Mouse (Mus musculus) layer of hippocampus, adult 18-20 months (tissue): ENCODE data around the gene Abl2. TPM values are rescaled to one million over a fixed set of nuclear protein-coding genes. Genes with fewer than 3 reads are reported as not detected.
"Not testable (repeated sequence)": the region's sequence is repeated elsewhere in the genome, so short reads cannot be mapped to it uniquely, and the experiment has no call there.

Experiments used
- DNase-seq, 2 experiments: peaks; one replicate each; pipeline ENCODE4 v3.0.0; 2022; ENCODE audit warnings: low spot score in 2 of 2
- total RNA-seq, 2 experiments: library from RNA; stranded (reverse); gene quantifications; 2 replicates each; pipeline ENCODE4 v1.2.3; 2021

Gene Abl2
- total RNA-seq, 2 experiments from 2014 or later: 83.1 to 89.9 TPM

DNA sequence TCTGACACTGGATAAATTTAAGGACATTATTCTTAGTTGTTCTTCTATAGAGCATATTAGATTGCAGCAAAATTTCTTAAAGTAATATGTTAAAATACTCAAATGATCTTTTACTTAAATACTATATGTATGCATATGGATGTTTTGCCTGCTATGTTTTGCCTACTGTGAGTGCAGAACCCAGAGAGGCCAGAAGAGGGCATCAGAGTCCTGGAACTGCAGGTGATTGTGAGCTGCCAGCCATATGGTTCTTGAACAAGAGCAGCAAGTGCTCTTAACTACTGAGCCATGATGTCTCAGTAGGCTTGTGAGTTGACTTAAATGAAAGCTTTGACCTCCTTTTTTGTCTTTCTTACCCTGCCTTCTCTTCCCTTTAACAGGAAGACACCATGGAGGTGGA lies 72.4 kb downstream of the Abl2 start:
- no peak for DNase-seq

DNA sequence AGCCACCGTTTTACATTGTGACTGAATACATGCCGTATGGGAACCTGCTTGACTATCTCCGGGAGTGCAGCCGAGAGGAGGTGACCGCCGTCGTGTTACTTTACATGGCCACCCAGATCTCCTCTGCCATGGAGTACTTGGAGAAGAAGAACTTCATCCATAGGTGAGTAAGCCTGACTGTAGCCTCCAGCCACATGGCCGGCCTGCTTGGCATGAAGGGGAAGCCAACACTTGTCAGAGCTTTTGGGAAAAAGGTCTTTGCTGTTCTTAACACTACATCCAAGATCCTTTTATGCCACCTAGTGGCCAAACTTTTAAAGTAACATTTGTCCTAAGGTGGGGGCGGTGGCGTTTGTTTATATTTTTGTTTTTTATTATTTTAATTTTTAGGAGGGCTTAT lies 74.5 kb downstream of the Abl2 start:
- DNase-seq: no peak

DNA sequence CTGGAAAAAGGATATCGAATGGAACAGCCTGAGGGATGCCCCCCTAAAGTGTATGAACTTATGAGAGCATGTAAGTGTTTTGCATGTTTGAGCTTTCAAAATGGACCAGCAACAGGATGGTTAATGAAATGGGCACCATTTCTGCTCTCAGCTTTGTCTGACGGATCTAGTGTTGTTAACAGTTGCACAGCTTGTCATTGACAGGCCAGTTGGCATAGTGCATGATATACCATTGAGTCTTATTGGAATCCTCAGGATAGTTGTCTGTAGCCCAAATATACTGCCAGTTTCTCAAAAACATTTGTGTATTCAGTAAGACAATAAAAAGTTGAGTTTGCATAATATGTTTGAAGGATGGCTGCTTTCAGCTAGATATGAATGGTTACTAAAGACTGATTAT lies 76.6 kb downstream of the Abl2 start:
- DNase-seq: no peak

DNA sequence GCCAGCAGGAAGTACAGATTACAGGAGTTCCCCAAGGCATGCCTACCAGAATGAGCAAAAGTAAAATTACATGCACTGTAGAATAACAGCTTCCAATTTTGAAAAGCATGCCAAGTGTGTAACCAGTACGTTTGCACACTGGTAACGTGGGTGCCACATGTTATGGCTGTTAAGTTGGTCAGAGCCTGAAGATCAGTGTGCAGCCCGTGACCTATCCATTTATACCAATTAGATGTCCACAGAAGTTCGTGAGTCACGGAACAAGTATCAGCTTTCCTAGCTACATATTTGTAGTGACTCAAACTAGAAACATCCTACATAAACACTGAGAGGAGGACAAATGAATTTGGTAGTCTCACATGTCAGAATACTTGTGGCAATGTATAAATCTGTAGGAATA lies 80.9 kb downstream of the Abl2 start:
- no peak for DNase-seq

DNA sequence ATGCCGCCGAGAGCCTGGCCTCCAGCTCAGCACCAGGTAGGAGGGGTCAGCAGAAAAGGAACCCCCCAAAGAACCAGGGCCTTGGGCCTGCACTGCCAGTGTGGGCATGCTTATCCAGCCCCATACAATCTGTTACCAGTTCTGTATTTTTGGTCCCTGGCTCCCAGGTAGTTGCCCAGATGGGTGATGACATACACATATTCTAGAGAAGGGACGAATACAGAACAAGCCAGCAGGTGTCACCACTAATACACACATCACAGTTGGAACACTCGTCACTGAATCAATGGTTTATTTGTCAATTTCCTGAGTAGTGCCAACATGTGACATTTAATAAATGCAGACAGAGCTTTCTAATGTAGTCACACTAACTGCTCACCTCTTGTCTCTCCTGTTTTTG lies 82.0 kb downstream of the Abl2 start:
- DNase-seq: peak in 1 of 2 experiments; percentile 74

DNA sequence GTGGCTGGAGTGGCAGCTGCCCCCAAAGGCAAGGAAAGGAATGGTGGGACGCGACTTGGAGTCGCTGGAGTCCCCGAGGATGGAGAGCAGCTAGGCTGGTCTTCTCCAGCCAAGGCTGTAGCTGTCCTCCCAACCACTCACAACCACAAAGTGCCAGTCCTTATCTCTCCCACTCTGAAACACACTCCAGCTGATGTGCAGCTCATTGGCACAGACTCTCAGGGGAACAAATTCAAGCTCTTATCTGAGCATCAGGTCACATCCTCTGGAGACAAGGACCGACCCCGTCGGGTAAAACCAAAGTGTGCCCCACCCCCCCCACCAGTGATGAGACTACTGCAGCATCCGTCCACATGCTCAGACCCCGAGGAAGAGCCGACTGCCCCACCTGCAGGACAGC lies 83.2 kb downstream of the Abl2 start:
- no peak for DNase-seq

DNA sequence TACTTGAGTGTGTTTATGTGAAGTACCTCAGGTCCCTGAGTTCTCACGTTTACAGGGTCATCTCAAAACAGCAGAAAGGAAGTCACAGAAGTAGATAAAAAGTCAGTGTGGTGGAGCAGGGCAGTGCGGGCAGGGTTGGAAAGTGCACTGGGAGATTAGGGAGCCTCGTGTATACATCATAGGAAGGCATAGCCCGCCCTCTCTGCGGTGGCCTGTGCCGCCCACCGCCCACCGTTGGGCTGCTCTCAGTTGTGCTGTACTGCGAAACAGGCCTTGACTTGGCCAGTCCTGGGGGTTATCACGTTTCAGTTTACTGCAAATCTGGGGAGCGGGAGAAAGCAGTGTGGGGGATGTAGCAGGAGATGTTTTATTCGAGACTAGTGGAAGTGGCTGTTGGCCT lies 84.2 kb downstream of the Abl2 start:
- no peak for DNase-seq

DNA sequence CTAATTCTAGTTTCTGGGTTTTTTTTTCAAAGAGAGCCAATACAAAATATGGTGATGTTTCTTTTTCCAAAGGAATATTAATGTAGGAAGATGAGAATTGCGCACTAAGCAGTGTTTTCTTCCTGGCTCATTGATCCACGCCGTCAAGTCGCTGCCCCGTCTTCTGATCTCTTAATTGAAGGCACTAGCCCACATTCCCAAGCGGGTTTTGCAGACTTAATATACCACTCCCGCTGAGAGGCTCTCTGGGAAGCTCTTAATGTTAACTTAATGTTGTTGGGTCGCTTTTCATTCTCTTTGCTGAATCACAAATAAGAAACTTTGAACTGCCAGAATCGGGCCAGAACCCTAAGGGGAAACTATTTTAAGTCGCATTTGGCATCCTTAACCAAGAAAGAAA lies 85.5 kb downstream of the Abl2 start:
- DNase-seq: no peak

DNA sequence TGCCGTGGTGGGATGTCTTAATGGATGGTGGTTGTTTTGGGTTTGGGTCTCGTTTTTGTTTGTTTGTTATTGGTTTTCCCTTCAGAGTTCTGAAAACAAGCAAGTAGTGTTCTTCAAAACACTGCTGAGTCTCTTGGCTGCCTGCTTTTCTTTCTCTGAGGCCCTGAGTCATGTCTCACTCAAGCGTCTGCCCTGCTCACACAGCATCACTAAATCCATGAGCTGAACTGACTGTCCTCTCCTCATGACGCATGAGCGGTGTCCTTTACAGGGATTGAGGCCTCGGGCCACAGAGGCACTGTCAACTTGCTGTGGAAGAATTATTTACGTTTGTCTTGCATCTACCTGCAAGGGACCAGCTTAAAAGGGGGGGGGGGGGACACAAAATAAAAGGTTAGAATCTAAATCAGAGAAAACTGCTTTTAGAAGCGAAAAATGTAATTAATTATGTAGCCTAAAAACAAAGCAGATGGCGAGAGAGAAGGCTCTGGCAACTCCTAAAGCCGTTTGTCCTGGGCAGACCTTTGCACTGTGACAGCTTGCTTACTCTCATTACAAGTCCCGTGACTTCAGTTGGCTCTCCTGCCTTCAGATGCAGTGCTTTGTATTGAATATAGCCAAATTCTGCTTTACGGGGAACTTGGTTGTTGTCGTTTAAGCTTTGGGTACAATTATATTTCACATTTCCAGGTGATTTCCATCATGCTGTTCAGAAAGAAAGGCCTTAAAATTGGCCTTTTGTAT lies 86.4 kb downstream of the Abl2 start:
- no peak for DNase-seq

DNA sequence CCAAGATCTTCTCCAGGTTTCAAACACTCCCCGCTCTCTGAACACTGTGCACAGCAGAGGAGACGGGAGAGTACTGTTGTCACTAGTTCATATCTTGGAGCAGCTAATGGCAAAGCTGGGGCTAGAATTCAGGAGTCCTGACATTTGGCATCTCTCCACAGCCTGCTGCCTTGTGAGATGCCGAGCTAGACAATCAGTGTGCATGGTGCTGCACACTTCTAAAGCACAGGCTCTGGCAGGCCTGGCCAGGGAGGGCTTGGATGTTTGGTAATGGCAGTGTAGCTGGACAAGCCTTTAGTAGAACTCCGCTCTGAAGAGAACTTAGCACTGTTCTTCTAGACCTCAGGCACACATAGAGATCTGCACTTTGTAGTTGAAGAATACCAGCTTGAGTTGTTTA lies 87.4 kb downstream of the Abl2 start:
- DNase-seq: no peak

DNA sequence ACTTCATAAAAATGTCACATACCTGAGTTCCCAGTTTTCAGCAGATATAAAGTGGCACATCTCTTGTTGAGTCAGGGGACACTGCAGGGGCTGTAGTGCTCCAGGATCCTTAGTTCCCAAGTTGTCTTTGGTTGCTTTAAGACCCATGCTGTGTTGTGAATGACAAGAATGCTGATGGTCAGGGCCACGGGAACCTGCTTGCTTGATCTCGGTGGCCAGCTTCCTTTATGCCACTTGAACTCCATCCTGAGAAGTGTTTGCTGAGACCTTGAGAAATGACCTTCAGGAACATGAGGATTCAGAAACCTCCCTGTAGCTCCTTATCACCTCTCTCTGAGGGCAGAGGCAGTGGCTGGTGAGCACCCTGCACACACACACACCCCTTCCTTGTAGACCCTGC lies 90.1 kb downstream of the Abl2 start:
- DNase-seq: no peak

DNA sequence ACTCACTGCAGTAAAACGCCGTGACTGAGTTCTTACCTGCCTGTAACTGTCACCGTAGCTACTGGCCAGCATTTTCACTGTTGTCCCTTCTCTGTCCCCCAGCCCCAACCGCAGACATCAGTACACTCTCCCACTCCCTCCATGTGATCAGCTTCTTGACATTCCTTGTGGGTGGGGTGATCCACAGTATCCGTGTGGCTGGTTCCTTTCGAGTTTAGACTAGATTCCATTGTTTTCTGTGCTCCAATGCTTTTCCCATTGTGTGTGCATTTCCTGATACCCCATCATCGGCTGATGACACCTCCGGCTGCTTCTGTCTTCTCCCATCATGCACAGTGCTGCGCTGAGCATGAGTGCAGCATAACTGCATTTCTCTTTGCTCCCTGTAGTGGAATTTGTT lies 92.0 kb downstream of the Abl2 start:
- no peak for DNase-seq

DNA sequence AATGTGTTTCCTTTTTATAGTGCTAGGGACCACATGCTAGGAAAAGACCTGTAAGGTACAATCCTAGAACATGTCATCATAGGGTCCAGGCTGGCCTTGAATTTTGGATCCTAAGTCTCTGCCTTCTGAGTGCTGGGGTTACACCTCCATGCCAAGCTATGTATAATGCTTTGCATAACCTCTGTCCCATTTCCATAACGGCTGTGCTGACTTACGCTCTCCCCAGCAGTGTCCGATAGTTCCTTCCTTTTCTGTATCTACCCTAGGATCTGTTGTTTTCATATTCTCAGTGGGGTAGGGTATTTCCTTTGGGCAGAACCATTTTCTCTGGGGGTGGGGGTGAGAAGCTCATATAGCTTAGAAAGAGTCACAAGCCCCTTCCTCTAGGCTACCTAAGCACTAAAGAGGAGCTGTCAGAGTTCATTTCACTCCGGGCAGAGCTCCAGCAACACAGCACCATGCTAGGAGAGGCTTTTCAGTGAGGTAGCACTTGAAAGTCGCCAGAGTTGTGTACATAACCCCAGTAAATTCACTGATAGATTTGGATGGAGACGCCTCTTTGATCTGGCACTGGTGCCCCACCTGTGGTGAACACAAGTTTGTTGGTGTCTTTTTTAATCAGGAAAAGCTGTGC lies 93.7 kb downstream of the Abl2 start:
- no peak for DNase-seq

DNA sequence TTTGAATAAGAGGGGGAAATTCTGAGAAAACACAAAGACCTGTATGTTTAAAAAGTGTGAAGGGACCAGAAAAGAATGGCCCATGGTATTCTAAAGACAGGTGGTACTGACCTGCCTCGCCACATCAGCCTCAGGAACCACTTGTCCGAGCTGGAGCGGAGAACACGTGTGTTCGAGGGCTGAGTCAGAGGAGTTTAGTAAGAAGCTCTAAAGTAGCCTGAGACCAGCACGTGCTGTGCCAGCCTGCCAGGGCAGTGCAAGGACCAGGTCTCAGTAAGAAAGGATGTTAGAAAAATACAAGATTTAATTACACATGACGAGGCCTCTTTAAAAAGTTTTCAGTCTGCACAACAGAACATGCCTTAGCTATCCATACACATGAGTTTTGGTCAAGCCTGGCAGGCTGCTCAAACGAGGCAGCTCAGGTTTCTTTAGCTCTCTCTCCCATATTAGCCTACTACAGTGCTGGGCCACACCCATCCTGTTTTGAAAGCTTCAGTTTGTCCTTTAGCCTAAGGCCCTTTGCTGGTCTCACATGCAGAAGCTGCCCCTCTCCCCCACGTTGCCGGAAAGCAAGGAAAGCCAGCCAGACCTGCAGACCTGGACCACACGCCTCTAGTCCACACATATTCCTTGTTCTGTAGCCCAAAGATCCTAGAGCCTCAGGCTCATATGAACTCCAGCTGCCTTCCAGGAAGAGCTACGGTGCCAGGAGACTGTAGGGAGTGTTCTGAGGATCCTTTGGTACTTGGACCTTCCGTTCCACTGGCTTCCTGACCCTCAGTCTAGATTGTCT lies 96.3 kb downstream of the Abl2 start:
- DNase-seq: no peak

DNA sequence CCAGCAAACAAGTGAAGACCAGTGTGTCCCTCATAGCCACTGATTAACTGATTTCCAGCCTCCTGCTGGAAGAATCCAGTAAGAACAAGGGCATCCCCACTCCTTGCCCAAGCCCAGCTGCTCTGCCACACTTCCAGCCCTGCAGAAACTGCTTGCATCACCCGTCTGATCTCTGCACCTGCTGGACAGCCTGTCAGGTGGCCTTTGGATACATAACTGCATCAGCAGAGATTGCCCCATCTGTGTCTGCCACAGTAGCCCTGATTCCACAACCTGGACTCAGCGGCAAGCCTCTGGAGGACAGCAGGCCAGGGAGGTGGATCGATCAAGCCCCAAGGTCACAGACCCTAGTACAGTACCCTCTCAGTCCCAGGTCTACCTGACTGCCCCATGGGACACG lies 98.9 kb downstream of the Abl2 start:
- no peak for DNase-seq

DNA sequence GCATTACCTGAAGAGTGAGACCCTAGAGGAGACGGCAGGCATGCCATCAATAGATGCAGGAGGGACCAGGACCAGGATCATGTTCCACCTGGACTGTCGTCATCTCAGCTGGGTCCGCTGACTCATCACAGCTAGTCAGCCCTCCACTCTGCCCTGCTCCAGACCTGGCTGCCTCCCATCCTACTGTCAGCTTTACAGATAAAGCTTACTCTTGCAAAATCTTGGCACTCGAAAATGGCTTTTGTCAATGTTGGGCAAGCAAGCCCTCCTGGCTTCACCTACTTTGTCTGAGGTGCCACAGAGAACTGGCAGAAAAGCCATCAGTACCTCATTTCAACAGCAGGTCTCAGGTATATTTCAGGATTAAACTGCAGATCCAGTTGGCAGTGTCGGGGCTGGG lies 100.1 kb downstream of the Abl2 start:
- DNase-seq: no peak

DNA sequence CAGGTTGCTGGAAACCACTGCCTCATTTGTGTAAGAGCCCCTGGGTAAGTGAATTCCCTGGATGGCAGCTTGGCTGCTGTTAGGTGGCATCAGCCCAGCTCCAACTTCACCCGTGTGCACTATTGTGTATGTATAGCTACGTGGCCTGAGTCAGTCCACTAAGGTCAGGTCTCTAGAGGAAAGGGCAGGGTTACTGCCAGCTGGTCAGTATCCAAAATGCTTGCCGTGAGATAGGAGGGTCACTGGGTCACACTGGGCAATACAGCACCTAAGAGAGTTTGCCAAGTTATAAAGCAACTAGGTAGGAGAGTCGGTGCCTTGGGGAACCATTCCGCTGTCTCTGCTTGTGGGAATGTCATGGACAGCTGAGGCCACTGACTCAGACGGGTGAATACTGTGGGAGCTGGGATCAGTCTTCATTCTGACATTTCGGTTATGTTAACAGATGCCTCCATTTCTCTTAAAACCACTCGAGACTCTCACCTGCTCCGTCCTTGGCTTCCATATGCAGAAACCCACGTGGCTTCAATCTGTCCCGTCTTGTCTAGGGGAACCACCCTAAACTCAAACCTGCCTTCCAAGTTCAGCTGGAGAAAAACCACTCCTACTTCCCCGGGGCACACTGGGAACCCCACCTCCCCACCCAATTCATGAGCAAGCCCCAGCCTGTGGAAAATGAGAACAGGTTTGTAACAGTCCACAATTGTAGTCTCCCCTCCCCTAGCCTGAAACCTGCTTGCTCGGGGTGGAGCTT lies 101.5 kb downstream of the Abl2 start:
- no peak for DNase-seq

DNA sequence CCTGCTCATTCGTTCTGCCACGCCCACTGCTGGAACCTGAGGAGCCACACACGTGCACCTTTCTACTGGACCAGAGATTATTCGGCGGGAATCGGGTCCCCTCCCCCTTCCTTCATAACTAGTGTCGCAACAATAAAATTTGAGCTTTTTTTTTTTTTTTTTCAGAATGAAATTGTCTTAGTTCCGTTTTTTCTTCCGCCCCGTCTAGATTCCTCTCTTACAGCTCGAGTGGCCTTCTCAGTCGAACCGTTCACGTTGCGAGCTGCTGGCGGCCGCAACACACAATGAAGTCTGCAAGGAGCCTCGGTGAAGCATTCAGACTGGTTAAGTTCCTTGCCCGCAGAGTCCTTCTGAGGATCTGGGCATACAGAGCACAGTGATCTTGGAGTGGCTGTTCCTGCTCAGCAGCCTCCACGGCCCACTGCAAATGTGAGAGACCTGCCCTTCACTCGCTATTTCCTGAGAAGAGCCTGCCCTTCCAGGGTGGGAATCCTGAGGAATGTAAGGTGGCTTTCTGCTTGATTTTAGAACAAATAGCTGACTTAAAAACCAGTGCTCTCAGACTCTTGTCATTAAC lies 102.2 kb downstream of the Abl2 start:
- DNase-seq: not testable (repeated sequence)

DNA sequence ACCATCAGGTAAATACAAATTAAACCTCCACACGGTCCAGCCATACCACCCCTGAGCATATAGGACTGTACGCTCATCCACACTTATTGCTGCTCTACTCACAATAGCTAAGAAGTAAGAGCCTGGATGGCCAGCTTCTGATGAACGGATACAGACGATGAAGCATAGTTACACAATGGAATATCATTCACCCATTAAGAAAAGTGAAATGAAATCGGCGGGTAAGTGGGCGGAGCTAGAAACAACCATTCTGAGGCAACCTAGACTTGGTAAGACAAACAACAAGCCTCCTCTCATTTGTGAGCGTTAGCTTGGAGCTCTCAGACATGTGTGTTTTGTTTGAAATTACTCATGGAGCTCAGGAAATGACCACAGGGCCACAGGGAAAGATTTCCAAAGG lies 107.2 kb downstream of the Abl2 start:
- DNase-seq: no peak

DNA sequence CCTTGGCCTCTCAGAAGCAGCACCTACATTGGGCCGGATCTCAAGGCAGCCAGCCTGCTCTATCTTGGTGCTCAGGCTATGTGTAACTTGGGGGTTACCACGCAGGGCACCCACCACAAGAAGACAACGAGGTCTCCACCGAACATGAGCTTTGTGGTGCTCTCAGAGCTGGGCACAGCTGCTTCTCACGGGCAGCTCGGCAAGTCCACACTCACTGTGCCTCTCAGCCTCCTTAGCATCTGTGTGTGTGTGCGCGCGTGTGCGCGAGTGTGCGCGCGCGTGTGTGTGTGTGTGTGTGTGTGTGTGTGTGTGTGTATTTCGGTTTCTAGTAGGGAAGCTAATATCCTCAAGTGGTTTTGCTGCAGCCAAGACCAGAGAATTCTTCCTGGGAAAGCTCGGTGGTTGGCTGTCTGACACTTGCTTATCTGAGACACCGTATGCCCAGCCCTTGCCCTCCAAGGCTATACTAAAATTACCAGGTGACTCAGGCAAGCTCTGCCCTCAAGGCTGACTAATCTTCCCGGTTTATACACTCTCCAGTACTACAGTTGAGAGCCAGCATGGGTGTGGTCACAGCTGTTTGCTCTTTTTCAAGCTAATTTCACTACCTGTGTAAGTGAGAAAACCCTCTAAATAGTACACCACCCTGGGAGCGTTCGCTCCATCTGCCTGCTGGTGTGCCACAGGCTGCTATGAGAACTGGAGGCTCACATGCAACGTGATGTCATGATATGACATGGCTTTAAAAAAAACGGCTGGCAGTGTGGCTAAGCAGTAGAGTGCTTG lies 108.7 kb downstream of the Abl2 start:
- no peak for DNase-seq

DNA sequence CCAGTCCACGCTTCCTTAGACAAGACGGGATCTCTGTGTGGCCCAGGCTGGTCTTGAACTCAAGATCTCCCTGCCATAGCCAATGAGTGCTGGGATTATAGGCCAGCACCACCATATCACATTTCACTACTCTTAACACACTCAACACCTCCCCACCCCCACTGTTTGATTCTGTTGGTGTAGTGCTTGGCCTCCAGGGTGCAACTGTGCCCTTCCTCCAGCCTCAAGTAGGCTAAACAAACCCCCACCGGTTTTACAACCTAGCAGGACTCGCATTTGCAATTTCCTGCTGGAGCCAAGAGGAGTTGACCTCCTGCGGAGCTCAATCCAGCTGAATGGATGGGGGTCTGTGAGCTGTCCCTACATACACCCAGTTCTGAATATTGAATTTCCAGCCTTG lies 110.0 kb downstream of the Abl2 start:
- no peak for DNase-seq
